Comparison of ENCODE assay signal across 8 mouse cellular contexts in the genomic region with DNA sequence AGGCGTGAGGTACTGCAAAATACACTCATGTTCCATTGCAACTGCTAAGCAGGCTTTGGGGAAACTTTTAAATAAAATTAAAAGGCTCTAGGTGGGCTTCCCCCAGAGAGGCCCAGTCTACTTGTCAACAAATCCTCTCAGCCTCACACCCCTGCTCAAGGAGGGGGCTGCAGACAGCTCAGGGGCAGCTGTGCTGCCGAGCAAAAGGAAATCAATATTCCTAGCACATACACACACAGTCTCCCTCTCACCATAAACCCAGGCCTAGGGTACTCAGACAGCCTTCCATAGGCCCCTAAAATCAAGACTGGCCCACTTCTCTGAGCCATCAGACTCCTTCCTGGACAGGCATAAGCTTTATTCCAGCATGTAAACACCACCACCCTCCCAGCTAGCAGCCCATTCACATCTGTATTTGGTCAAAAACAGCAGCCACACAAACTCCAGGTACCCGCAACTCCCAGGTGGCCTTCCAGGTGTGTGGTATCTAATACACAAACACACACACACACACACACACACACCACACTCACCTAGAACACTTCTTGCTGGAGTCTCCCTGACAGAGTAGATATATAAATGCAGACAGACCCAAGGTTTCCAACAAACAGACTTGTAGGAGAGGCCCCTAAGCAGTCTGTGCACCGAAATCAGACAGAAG.
DNase-seq lines count a peak whose midpoint lies in the region; ATAC-seq and TF ChIP-seq lines count a peak whose summit lies in the region.

No protein-coding gene starts in this region.

- no peaks in the 10 kb centered on the region for H3K27me3 ChIP-seq in limb, embryonic 15.5 days
- no peaks in the 10 kb centered on the region for H3K27me3 ChIP-seq in stomach, postnatal 0 days (ENCODE audit: control insufficient read depth, insufficient read depth, low read length)

- TF ChIP-seq CTCF in stomach, postnatal 0 days (IDR thresholded peaks at IDR 0.05; ENCODE audit: low read depth) = no peak

- H3K9ac ChIP-seq in limb, embryonic 15.5 days = peak overlapping the region; percentile 73
- H3K9ac ChIP-seq in stomach, postnatal 0 days (ENCODE audit: low read length) = peak overlapping the region; percentile 84

- H3K4me2 ChIP-seq in limb, embryonic 15.5 days = peak overlapping the region; percentile 75
- H3K4me2 ChIP-seq in stomach, postnatal 0 days (replicated peaks; ENCODE audit: low read depth) = peak overlapping the region; percentile 89

- H3K36me3 ChIP-seq in limb, embryonic 15.5 days = peaks cover 5% of the 10 kb centered on the region; the same call in 1 of the 2 replicates
- H3K36me3 ChIP-seq in stomach, postnatal 0 days (ENCODE audit: control insufficient read depth, insufficient read depth, low read length) = no peaks in the 10 kb centered on the region

- peaks cover 79% of the 10 kb centered on the region for H3K4me1 ChIP-seq in limb, embryonic 15.5 days
- peaks cover 29% of the 10 kb centered on the region for H3K4me1 ChIP-seq in stomach, postnatal 0 days (replicated peaks; ENCODE audit: control insufficient read depth, insufficient read depth)

- no peak for TF ChIP-seq EP300 in stomach, postnatal 0 days (optimal IDR thresholded peaks at IDR 0.05)

- peak overlapping the region; percentile 92 for H3K27ac ChIP-seq in limb, embryonic 15.5 days
- H3K27ac ChIP-seq in stomach, postnatal 0 days (replicated peaks) = peak overlapping the region; percentile 88

- 0 out of 2 replicates have a peak, but pooled peaks have one; percentile 1 for ATAC-seq in limb, embryonic 15.5 days (ENCODE audit: insufficient number of reproducible peaks, low FRiP score, low TSS enrichment, low read depth)
- ATAC-seq in stomach, postnatal 0 days (ENCODE audit: low FRiP score, low TSS enrichment) = no peak

- peak; percentile 89 for DNase-seq in heart, adult 11 months
- DNase-seq in heart, adult 18-20 months = no peak
- peak; percentile 31 for DNase-seq in thymus, postnatal 4 days
- no peak for DNase-seq in thymus, postnatal 10 days (ENCODE audit: low spot score in 2 of 2)
- DNase-seq in stomach, postnatal 0 days (ENCODE audit: low spot score) = no peak
- no peak for DNase-seq in layer of hippocampus, adult 8-10 months (ENCODE audit: low spot score in 2 of 2)
- no peak for DNase-seq in frontal cortex, postnatal 36 days (ENCODE audit: low spot score in 2 of 2)

- H3K9me3 ChIP-seq in limb, embryonic 15.5 days = no peaks in the 10 kb centered on the region
- H3K9me3 ChIP-seq in stomach, postnatal 0 days (ENCODE audit: control insufficient read depth, low read length) = no peaks in the 10 kb centered on the region

- WGBS in limb, embryonic 15.5 days = 26% methylated on average over 4 of the region's 4 CpGs
- WGBS in stomach, postnatal 0 days = 35% methylated on average over 4 of the region's 4 CpGs

- peak overlapping the region; percentile 83 for H3K4me3 ChIP-seq in limb, embryonic 15.5 days
- peak overlapping the region; percentile 75 for H3K4me3 ChIP-seq in stomach, postnatal 0 days (ENCODE audit: low read depth, low read length)

Comparison
In these comparisons a context has a peak if more than half of its experiments do, and no peak if none do; other contexts are left out.
1. DNase-seq: peak in heart, adult 11 months (single experiment) and thymus, postnatal 4 days (single experiment); none in heart, adult 18-20 months (0 of 2), thymus, postnatal 10 days (0 of 2), stomach, postnatal 0 days (single experiment), layer of hippocampus, adult 8-10 months (0 of 2) and frontal cortex, postnatal 36 days (0 of 2).